Mouse (Mus musculus): ENCODE data around the gene Ascl5. TPM values are rescaled to one million over a fixed set of nuclear protein-coding genes. Genes with fewer than 3 reads are reported as not detected.

Ascl5 gene
- polyA plus RNA-seq, 1 experiment, result 0.36 TPM

DNA sequence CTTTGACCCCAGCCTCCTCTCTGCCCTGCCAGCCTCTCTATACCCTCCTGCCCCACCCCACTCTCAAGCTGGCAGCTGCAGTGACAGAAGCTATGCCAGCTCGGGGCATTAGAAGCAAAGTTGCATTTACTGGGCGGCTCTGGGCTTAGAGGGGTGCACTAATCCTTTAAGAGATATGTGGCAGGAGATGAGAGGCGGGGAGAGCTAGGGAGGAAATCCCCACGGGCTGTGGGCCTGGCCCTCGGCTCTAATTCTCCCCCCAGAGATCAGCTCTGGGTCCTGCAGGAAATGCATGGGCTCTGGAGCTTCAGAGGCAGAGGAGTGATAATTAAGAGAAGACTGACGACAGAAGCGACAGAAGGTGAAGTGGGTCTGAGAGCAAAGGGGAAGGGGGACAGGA lies 17.6 kb upstream of the Ascl5 start:
- Histone ChIP-seq H3K4me2 (ENCODE audit: low read depth) (no peak overlapping the region), H3K79me2 (ENCODE audit: control insufficient read depth, insufficient read depth) (no peaks in the 10 kb centered on the region), H3K4me3 (no peak overlapping the region), H3ac (ENCODE audit: control insufficient read depth, insufficient read length) (no peak overlapping the region), H3K27me3 (ENCODE audit: control insufficient read depth, insufficient read depth, insufficient read length) (no peaks in the 10 kb centered on the region), H3K36me3 (ENCODE audit: control insufficient read depth, insufficient read depth) (peaks cover 3% of the 10 kb centered on the region)
- TF ChIP-seq MYOG (IDR thresholded peaks at IDR 0.05; ENCODE audit: control insufficient read depth in 1 of 3, insufficient read depth in 1 of 3, insufficient read length in 2 of 3, low read depth in 2 of 3), result no peak
- TF ChIP-seq POLR2A (IDR thresholded peaks at IDR 0.05; ENCODE audit: insufficient read length, low read depth), result no peak
- no peak for TF ChIP-seq TCF3 (IDR thresholded peaks at IDR 0.05; ENCODE audit: insufficient read length, low read depth)
- TF ChIP-seq USF1 (IDR thresholded peaks at IDR 0.05; ENCODE audit: low read depth), result no peak
- no peak for TF ChIP-seq MAX (IDR thresholded peaks at IDR 0.05; ENCODE audit: low read depth)
- no peak for TF ChIP-seq TCF12 (IDR thresholded peaks at IDR 0.05; ENCODE audit: insufficient read depth, poor library complexity, severe bottlenecking)
- TF ChIP-seq MYOD1 (IDR thresholded peaks at IDR 0.05; ENCODE audit: control insufficient read depth in 1 of 3, insufficient read length in 2 of 3, low read depth in 2 of 3), result no peak
- no peak for TF ChIP-seq CEBPB (IDR thresholded peaks at IDR 0.05; ENCODE audit: insufficient read depth, poor library complexity, severe bottlenecking)
- TF ChIP-seq POLR2AphosphoS2 (IDR thresholded peaks at IDR 0.05; ENCODE audit: insufficient read length, low read depth), result no peak
- no peak for TF ChIP-seq REST (IDR thresholded peaks at IDR 0.05; ENCODE audit: insufficient read depth, insufficient read length)
- TF ChIP-seq E2F4 (IDR thresholded peaks at IDR 0.05; ENCODE audit: insufficient read depth), result no peak
- no peak for TF ChIP-seq SRF (IDR thresholded peaks at IDR 0.05; ENCODE audit: control insufficient read depth, insufficient read length, low read depth)

DNA sequence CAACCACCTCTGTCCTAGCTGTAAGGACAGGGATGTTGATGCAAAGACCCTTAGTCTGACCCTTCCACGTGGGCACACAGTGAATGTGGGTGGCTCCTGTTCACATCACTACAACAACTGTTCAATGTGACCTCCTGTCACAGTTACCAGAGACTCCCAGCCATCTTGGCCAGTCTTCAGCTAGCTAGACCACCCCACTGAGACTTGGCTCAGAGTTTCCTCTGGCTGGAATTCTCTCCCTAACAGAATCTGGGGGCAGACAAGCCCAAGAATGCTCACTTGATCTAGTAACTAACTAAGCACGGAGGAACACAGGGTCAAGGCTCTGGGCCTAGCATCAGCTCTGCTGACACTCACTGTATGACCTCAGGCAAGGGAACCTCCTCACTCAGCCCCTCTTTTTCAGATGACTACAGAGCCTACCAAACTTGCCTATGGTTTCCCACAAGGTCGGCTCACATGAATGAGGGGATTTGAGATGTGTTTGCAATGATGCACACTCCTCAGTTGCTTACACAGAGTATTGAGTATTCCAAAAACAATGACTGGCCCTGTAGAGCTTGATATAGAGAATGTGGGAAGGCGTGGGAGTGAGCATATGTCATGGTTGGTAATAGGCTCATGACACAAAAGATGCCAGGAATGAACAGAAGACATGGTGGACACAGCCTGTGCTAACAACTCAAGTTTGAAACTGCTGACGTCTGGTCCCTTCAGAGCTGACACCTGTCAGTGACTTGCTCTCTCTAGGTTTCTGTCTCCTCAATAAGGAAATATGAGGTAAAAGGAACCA lies 11.7 kb upstream of the Ascl5 start:
- Histone ChIP-seq H3K36me3 (ENCODE audit: control insufficient read depth, insufficient read depth) (no peaks in the 10 kb centered on the region), H3ac (ENCODE audit: control insufficient read depth, insufficient read length) (no peak overlapping the region), H3K27me3 (ENCODE audit: control insufficient read depth, insufficient read depth, insufficient read length) (no peaks in the 10 kb centered on the region), H3K4me3 (no peak overlapping the region), H3K4me2 (ENCODE audit: low read depth) (no peak overlapping the region), H3K79me2 (ENCODE audit: control insufficient read depth, insufficient read depth) (no peaks in the 10 kb centered on the region)
- TF ChIP-seq POLR2A (IDR thresholded peaks at IDR 0.05; ENCODE audit: insufficient read length, low read depth), result no peak
- no peak for TF ChIP-seq POLR2AphosphoS2 (IDR thresholded peaks at IDR 0.05; ENCODE audit: insufficient read length, low read depth)
- no peak for TF ChIP-seq E2F4 (IDR thresholded peaks at IDR 0.05; ENCODE audit: insufficient read depth)
- TF ChIP-seq SRF (IDR thresholded peaks at IDR 0.05; ENCODE audit: control insufficient read depth, insufficient read length, low read depth), result no peak
- no peak for TF ChIP-seq CEBPB (IDR thresholded peaks at IDR 0.05; ENCODE audit: insufficient read depth, poor library complexity, severe bottlenecking)
- peak in 2 of 3 experiments; percentile 20 to 53 for TF ChIP-seq MYOD1 (IDR thresholded peaks at IDR 0.05; ENCODE audit: control insufficient read depth in 1 of 3, insufficient read length in 2 of 3, low read depth in 2 of 3)
- TF ChIP-seq MYOG (IDR thresholded peaks at IDR 0.05; ENCODE audit: control insufficient read depth in 1 of 3, insufficient read depth in 1 of 3, insufficient read length in 2 of 3, low read depth in 2 of 3), result peak in 1 of 3 experiments; percentile 40
- no peak for TF ChIP-seq MAX (IDR thresholded peaks at IDR 0.05; ENCODE audit: low read depth)
- TF ChIP-seq TCF3 (IDR thresholded peaks at IDR 0.05; ENCODE audit: insufficient read length, low read depth), result no peak
- peak; percentile 3 for TF ChIP-seq TCF12 (IDR thresholded peaks at IDR 0.05; ENCODE audit: insufficient read depth, poor library complexity, severe bottlenecking)
- no peak for TF ChIP-seq USF1 (IDR thresholded peaks at IDR 0.05; ENCODE audit: low read depth)
- TF ChIP-seq REST (IDR thresholded peaks at IDR 0.05; ENCODE audit: insufficient read depth, insufficient read length), result no peak

DNA sequence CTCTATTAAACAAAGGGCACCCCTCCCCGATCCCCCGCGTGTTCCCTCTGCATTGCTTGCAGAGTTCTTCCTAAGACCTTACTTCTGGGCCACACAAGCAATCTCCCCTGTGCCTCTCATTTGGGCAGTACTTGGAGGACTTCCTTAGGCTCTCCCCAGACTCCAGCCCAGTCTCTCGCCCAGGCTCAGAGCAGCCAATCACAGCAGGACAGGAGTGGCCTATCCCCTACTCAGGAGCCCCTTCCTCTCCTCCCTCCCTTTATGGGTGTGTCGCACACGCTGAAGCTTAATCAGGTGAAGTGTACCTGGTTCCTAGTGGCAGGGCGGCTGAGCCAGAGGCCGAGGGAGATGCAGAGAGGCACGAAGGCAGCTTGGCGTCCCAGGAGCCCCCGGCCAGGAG lies 10.2 kb upstream of the Ascl5 start:
- Histone ChIP-seq H3K4me3 (no peak overlapping the region), H3K4me2 (ENCODE audit: low read depth) (peak overlapping the region; percentile 18), H3ac (ENCODE audit: control insufficient read depth, insufficient read length) (no peak overlapping the region), H3K36me3 (ENCODE audit: control insufficient read depth, insufficient read depth) (no peaks in the 10 kb centered on the region), H3K27me3 (ENCODE audit: control insufficient read depth, insufficient read depth, insufficient read length) (peaks cover 5% of the 10 kb centered on the region), H3K79me2 (ENCODE audit: control insufficient read depth, insufficient read depth) (no peaks in the 10 kb centered on the region)
- TF ChIP-seq MYOD1 (IDR thresholded peaks at IDR 0.05; ENCODE audit: control insufficient read depth in 1 of 3, insufficient read length in 2 of 3, low read depth in 2 of 3), result no peak

DNA sequence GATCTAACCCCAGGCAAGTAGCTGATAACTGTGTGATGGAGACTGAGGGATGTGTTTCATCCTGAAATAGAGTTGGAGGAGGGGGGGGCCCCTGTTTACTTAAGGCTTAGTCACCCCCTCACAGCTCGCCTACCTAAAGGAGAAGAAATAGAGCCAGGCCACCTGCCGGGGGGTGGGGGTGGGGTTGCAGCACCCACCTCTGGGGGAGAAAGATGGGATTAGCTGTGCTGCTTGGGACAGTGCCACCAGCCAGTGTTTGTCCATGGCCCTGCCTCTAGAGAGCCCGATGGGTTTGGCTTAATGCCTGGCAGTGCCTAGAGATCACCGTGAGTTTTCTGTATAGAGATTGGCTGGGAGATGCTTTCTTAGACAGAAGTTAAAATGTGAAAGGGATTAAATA lies 9.7 kb upstream of the Ascl5 start:
- H3K4me3 ChIP-seq, result no peak overlapping the region
- peak overlapping the region; percentile 18 for H3K4me2 ChIP-seq (ENCODE audit: low read depth)
- peaks cover 5% of the 10 kb centered on the region for H3K27me3 ChIP-seq (ENCODE audit: control insufficient read depth, insufficient read depth, insufficient read length)
- H3ac ChIP-seq (ENCODE audit: control insufficient read depth, insufficient read length), result no peak overlapping the region
- no peaks in the 10 kb centered on the region for H3K79me2 ChIP-seq (ENCODE audit: control insufficient read depth, insufficient read depth)
- TF ChIP-seq CEBPB (IDR thresholded peaks at IDR 0.05; ENCODE audit: insufficient read depth, poor library complexity, severe bottlenecking) (no peak), TCF12 (IDR thresholded peaks at IDR 0.05; ENCODE audit: insufficient read depth, poor library complexity, severe bottlenecking) (no peak), MYOD1 (IDR thresholded peaks at IDR 0.05; ENCODE audit: control insufficient read depth in 1 of 3, insufficient read length in 2 of 3, low read depth in 2 of 3) (peak in 1 of 3 experiments; percentile 62), SRF (IDR thresholded peaks at IDR 0.05; ENCODE audit: control insufficient read depth, insufficient read length, low read depth) (no peak), E2F4 (IDR thresholded peaks at IDR 0.05; ENCODE audit: insufficient read depth) (no peak)
- no peaks in the 10 kb centered on the region for H3K36me3 ChIP-seq (ENCODE audit: control insufficient read depth, insufficient read depth)

DNA sequence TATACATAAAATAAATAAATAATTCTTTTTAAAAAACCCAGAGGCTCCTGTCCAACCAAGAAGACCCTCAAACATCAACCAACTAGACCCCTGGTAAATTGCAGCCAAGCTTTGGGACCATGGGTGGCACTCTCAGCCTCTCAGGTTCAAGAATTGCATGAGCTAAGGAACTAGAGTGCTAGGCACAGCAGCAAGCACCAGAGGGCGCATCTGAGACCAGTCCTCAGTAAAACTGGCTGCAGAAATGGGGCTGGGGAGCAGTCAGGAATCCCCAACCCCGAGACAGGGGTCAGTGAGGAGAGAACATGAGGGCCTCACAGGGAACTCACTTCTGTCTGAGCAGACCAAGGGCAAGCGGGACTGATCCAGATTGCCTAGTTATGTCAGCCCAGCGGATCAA lies 4.8 kb upstream of the Ascl5 start:
- Histone ChIP-seq H3K27me3 (ENCODE audit: control insufficient read depth, insufficient read depth, insufficient read length) (peaks cover 5% of the 10 kb centered on the region), H3ac (ENCODE audit: control insufficient read depth, insufficient read length) (no peak overlapping the region), H3K4me2 (ENCODE audit: low read depth) (no peak overlapping the region), H3K4me3 (no peak overlapping the region), H3K79me2 (ENCODE audit: control insufficient read depth, insufficient read depth) (no peaks in the 10 kb centered on the region), H3K36me3 (ENCODE audit: control insufficient read depth, insufficient read depth) (no peaks in the 10 kb centered on the region)
- TF ChIP-seq SRF (IDR thresholded peaks at IDR 0.05; ENCODE audit: control insufficient read depth, insufficient read length, low read depth), result no peak
- no peak for TF ChIP-seq MYOD1 (IDR thresholded peaks at IDR 0.05; ENCODE audit: control insufficient read depth in 1 of 3, insufficient read length in 2 of 3, low read depth in 2 of 3)
- TF ChIP-seq USF1 (IDR thresholded peaks at IDR 0.05; ENCODE audit: low read depth), result no peak
- TF ChIP-seq MYOG (IDR thresholded peaks at IDR 0.05; ENCODE audit: control insufficient read depth in 1 of 3, insufficient read depth in 1 of 3, insufficient read length in 2 of 3, low read depth in 2 of 3), result no peak
- no peak for TF ChIP-seq POLR2AphosphoS2 (IDR thresholded peaks at IDR 0.05; ENCODE audit: insufficient read length, low read depth)

Measured in myocyte (in vitro differentiated cells).